Mouse (Mus musculus) cerebellum, postnatal 36 days (tissue): ENCODE measurements at regions not wholly inside any gene's neighbourhood (a gene's known extent, or its start where the extent isn't known, plus 50 kb on each side); places are given as distances from the start of the nearest gene placed in this dataset.
"Not testable (repeated sequence)": the region's sequence is repeated elsewhere in the genome, so short reads cannot be mapped to it uniquely, and the experiment has no call there.

Experiments used
- DNase-seq, 2 experiments: peaks; one replicate each; pipeline ENCODE4 v3.0.0; 2021 to 2022; ENCODE audit warnings: mixed read lengths in 2 of 2

DNA sequence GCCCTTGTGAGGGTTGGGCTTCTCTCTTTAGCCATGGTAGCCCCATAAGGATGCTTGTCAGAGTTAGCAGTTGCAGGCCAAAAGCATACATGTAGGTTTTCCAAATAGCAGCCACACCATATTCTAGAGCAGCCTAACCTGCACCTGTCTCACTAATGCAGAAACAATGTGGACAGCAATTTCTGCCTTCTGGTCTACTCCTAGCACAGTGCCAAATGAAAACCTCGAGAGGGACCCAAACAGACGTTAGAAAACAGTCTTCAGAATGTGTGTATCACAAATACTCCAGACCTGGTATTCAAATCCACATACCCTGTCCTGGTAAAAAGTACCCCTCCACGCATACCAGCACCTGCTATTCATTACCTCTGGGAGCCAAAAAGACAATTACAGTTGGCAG is 368.9 kb upstream of the Ngly1 start:
- DNase-seq: no peak

DNA sequence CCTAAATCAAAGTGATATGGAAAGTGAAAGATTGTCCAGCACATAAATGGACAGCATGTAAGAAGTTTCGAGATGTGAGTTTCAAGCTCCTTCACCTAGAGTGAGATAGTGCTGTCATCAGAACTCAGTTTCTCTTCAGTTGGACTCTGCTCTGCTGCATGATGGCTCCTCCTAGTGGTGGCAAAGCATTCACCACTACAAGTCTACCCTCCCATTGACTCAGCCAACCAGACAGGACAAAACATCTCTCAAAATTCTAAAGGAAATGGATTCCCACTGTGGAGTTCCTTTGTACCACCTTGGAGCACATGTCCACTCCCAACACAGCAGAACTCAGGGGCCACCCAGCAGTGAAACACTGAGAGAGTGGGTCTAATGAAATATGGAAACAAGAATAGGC is 367.8 kb upstream of the Ngly1 start:
- DNase-seq: peak; percentile 28 to 32

DNA sequence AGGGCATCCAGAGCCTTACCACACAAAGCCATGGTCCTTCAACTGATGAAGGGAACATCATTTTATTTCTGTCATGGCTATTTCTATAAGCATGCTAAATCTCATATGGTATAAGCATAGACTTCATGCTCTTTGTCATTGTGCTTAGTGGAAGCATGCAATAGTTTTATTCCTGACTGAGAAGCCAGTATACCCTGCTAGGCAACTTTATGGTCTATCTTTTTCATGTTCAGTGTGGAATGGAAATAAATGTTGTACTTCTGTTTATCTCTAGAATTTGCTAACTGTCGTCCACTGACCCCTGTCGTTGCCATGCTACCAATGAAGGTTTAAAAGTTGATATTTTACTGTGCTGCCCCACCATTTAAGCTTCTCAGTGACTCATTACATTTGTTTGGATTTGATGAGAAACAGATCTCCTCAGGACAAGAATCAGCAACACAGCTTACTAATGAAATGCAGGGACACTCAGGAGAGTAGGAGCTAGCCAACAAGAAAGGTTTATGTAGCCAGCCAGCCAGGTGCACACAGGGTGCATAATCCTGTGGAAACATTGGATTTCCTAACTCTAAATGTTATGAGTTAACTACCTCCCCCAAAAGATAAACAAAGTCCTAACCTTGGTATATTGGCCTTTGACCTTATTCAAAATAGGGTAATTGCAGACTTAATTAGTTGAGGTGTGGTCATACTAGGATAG is 364.3 kb upstream of the Ngly1 start:
- DNase-seq: peak; percentile 22 to 36

DNA sequence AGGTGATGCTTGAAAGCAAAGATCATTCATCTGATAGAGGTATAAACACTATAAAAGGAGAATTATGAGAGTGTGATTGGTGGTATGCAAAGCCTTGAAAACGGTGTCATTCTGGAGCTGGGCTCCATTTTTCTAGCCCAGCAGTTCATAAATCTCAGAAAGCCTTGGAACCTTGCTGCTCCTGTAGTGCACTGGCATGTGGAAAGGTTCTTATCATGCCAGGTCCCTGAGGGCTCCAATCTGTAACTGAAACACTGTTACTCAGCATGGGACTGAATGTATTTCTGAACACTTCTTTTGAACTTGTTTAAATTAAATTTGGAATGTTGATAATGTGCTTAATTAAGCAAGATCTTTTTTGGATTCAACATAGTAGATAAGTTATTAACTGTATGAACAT is 352.0 kb upstream of the Ngly1 start:
- DNase-seq: peak in 1 of 2 experiments; percentile 28

DNA sequence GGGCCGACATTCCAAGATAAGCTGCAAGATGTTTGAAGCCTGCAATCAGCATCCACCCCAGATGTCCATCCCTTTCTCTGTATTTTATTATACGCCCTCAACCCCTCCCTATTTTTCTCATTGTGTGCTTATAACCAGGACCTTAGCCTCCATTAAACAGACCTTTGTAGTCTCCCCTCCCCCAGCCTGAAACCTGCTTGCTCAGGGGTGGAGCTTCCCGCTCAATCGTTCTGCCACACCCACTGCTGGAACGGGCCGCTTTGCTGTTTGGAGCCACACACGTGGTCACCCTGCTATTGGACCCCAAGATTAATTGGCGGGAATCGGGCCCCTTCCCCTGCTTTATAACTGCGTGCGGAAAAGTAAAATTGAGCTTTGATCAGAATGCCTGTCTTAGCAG is 342.7 kb upstream of the Ngly1 start:
- DNase-seq: not testable (repeated sequence)

DNA sequence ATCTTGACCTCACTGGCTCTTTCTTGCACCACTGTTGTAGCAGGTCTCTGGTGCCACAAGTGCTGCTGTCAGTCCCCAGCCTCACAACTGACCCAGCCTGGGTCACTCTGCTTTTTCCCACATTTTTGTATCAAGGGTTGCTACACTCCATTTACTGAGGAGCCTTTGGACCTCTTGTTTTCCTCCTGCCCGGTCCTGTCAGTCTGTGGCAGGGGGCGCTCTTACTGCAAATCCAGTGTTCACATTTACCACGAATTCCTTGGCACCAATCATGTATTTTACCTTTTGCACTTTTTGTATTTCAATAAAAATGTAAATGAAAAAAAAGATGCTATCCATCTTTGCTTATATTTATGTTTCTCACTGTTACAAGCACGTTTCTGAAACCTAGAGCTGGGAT is 335.9 kb upstream of the Ngly1 start:
- DNase-seq: not testable (repeated sequence)

DNA sequence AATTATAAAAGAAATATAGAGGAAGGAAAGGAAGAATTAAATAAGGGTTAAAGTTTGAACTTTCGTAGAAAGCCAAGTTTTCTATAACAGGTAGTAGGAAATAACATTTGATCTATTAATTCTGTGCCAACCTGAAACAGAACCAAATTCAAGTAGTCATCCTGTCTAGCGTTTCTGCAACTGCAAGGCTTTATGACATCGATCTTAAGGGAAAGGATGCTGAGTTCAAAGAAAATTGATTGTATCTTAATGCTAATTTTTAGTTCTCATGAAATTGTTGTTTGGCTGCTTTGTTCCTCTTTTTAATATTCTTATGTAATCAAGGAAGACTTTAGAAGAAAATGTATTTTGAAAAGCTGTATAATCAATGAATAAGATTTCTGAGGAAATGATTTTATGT is 334.9 kb upstream of the Ngly1 start:
- DNase-seq: no peak

DNA sequence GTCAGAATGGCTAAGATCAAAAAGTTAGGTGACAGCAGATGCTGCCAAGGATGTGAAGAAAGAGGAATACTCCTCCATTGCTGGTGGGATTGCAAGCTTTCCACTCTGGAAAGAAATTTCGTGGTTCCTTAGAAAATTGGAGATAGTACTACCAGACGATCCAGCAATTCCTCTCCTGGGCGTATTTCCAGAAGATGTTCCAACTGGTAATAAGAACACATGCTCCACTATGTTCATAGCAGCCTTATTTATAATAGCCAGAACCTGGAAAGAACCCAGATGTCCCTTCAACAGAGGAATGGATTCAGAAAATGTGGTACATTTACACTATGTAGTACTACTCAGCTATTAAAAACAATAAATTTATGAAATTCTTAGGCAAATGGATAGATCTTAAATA is 324.4 kb upstream of the Ngly1 start:
- DNase-seq: not testable (repeated sequence)

DNA sequence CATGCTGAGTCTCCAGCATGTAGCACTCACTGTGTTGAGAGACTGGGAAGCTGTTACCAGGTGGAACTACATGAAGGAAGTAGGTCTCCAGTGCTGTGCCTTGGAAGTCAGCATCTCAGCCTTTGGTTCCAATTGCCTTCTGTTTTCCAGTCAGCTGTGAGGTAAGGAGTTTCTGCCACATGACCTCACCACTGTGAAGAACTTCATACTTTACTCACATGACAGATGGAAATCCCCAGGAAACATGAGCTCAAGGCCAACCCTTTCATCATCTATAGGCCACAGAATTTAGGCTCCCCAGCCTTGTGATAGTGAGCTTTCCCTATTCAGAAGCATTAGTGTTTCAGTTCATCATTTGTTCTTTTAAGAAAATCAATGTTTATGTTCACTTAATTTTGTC is 314.4 kb upstream of the Ngly1 start:
- DNase-seq: no peak

DNA sequence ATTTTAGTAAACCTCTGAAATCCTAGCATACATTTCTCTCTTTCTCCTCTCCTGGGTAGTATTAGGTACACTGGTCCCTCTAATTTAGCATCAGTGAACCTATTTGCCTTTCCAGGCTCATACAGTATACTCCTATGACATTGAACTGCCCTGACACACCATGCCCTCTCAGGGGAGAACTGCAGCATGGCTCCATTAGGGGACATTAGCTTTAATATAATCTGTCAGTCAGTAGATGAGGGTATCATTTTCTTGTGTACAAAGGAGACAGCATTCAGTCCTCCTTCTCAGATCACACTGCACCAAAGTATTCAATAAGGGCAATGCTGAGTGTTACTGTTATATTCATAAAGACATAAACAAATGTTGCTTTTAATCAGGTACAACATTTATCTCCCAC is 278.8 kb upstream of the Ngly1 start:
- no peak for DNase-seq

DNA sequence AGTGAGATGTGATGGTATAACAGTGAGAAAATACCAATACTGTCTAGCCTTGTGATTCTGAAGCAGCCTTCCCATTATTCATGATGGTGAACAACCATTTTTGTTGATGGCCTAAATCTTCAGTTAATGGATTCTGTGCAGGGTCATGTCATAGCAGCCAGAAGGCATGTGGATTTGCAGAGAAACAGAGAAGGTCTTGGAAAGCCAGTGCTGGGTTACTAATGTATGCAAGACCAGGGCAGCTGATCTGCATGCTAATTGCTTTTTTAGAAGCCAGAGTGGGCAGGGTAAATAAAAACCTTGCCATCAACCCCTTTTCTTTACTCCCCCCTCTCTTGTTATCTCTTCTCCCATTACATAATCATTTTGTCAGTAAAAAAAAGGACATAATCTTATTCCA is 278.3 kb upstream of the Ngly1 start:
- DNase-seq: no peak

DNA sequence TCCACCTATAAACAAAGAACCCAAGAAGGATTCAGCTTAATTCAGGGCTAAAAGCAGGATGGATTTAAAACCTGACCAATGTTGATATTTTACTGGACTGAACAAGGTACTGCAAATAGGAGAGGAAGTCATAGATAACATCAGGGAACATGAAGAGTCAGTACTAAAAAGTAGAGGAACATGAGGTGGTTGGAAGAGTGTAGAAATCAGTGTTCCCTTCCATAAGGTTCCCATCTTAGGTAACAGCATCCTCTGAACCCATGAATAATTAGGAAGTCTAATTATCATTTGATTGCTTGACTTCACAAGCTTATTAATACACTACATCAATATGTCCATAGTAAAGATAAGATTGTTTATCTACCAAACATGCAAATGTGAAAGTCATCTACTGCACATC is 277.8 kb upstream of the Ngly1 start:
- DNase-seq: no peak

DNA sequence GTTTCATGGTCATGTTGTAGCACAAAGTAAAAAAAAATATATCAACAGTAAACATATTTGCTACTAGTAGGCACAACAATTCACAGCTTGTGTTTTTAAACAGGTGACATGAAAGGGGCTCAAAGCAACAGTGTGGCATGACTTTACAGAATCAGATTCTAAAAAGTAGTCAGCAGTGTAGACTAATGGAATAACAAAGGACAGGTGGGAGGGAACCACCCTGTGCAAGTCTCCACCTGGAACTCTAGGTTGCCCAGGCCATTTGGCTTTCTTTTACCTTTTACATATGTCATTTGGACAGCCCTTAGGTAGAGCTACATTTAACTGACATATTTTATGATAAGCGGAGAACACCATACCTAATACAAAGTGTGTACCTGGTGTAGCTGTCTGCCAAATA is 271.7 kb upstream of the Ngly1 start:
- no peak for DNase-seq

DNA sequence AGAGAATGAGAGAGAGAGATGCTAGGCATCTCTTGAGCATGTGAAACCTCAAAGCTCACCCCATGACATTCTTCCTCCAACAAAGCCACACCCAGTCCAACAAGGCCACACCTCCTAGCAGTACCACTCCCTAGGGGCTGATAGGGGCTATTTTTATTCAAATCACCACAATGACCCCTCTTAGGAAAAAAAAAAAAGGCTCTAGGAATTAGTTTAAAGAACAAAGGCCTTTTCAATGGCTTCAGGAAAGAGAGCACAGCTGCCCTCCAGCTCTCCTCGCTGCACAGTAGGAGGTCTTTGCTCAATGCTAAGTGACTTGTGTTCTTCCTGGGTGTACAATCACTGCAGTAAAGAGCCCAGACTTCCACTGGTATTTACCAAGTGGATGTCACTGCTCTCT is 270.8 kb upstream of the Ngly1 start:
- DNase-seq: no peak

DNA sequence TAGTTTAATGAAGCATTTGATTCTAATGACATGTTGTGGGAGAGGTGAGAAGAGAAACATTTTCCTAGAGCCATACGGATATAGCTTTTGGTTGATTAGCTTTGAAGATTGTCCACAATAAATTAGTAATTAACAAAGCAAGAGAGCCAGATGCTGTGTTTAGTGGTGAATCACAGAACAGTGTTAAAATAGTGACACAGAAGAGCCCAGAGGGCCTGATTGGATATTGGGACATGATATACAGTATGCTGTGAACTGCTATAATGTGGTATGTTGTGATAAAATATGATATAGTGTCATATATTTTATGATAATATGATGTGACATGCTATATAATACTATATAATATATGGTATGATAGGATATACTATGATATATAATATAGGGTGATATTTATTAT is 243.7 kb upstream of the Ngly1 start:
- DNase-seq: no peak

DNA sequence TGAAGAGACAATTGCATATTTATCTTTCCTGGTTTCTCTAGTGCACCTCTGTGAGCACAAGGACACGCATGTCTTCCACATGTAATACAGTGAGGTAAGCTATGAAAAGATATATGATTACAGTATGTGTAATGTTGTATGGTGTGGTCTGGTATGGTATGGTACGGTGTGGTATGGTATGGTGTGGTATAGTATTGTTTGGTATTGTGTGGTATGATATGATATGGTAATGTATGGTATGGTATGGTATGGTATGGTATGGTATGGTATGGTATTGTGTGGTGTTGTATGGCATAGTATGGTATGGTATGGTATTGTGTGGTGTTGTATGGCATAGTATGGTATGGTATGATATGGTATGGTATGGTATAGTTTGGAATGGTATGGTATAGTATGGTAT is 242.1 kb upstream of the Ngly1 start:
- no peak for DNase-seq

DNA sequence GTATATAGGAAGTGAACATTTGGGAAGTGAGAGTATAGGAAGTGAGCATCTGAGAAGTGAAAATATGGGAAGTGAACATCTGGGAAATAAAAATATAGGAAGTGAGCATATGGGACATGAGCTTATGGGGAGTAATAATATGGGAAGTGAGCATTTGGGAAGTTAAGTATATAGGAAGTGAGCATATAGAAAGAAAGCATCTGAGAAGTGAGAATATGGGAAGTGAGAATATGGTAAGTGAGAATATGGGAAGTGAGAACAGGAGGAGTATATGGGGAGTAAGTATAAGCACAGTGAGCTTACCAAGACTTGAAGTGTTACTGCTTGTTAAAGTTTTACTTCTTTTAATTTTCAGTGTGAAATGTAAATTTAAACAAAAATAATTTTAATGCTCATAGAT is 239.3 kb upstream of the Ngly1 start:
- no peak for DNase-seq

DNA sequence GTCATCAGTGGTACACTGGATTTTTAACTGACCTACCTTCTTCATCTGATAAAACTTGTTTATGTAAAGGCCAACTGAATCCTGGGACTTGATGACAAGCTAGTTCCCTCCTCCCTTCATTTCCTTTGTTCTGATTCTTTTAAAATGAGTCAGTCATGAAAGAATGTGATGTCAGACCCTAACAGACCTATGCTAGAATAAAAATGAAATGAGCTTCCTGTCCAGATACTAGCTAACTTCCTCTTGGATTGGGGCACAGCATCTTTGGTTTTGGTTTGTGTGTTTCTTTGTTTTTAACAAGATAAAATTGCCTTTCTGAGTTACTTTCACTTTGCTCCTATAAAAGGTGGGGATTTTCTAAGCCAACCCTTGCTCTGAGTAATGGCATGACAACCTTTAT is 225.2 kb upstream of the Ngly1 start:
- DNase-seq: no peak

DNA sequence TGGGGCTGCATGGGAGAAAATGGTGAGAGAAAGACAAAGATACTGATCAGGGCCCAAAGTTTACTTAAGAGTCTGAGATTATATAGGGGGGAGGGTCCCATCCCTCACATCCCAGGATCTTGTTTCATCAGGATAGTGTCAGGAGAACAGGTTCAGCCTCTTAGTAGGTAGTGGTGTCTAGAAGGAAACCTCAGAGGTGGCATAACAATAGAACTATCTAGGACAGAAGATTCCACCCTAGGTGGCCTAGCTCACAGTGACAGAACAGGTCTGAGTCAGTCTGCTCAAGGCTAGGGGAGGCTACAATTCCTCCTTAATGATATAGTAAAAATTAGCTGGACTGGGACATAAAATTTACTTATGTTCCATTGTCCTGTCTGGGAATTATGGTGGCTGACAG is 211.3 kb upstream of the Ngly1 start:
- DNase-seq: no peak

DNA sequence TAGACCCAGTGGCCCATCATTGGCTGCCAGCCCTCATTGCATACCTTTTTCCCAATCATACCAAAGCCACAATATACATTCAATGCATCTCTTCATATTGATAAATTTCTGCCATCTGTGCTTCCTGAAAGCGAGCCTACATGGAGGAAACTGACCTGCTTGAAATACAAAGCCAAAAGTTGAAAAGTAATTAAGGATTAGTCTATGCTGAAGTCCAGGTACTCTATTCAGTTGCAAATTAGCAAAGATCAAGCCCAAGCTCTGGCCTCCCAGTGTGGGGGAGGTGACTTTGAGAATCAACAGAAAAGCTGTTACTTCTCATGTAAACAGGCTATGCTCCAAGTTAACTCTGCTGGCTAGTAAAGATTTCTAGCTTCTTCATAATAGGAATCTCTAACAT is 210.7 kb upstream of the Ngly1 start:
- DNase-seq: no peak

DNA sequence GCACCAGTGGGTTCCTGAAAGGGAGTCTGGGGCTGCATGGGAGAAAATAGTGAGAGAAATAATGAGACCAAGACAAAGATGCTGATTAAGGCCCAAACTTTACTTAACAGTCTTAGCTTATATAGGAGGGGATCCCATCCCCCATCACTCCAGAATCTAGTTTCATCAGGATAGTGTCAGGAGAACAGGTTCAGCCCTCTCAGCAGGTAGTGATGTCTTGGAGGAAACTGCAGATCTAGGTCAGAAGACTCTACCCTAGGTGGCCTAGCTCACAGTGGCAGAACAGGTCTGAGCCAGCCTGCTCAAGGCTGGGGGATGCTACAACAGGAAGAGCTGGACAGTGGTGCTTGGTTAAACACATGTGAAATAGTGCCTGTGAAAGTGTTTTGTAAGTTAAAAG is 204.6 kb upstream of the Ngly1 start:
- peak in 1 of 2 experiments; percentile 14 for DNase-seq

DNA sequence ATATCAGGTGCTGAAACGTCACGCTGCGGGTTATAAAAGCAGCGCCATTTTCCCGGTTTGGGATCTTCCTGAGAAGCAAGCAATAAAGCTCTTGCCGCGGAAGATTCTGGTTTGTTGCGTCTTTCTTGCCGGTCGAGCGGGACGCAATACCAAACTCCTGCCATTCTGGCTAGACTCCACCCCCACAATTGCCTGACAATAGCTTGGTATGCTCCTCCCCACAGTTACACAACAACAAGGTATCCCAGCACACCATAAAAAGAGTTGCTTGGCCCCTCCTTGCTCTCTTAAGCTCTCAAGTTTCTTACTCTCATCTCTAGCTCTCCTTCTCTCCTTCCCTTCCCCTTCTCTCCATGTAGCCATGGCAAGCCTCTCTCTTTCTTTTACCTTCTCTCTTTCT is 176.5 kb upstream of the Ngly1 start:
- DNase-seq: not testable (repeated sequence)

DNA sequence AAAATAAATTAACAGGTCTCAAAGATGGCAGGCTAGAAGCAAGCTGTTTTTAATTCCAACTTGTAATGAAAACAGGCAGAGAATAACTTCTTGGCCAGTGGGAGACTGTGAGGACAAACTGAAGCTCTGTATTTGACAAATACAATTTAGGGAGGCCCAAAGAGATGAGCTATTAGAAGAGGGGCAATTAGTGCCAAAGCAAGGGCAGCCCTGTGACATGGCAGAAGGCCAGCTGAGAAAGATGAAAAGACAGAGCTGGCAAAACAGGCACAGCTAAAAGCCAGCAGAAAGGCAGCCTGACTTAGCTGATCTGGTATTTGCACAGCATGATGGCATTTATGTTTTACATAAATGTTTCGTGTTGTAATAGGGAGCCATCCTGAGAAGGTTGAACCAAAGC is 175.0 kb upstream of the Ngly1 start:
- peak; percentile 66 to 71 for DNase-seq

DNA sequence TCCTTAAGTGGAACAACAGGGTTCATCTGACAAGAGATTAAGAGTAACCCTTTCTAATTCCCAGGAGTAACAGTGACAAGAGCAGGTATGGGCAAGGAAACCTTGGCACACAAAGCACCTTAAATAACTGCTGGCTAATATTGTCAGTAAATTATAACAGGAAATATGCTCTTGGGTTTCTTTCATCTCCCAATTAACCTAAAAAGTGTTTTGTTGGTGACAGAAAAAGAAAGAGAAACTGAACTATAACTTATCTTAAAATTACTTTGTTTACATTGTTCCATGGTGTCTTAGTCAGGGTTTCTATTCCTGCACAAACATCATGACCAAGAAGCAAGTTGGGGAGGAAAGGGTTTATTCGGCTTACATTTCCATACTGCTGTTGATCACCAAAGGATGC is 170.0 kb upstream of the Ngly1 start:
- no peak for DNase-seq

DNA sequence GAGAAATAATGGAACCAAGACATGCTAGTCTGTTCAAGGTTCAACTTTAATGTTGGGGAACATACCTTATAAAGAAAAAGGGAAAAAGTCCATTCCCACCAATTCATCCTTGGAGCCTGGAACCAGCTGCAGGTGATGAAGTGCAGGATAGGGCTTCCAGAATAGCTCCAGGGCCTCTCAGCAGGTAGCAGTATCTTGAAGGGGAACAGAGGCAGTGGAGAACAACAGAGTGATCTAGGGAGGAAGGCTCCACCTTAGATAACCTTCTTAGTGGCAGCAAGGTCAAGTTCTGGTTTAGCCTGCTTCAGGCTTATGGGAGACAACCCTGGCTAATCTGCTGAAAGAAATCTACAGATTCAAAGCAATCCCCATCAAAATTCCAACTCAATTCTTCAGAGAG is 161.8 kb upstream of the Ngly1 start:
- DNase-seq: not testable (repeated sequence)
